Mouse (Mus musculus) stomach, embryonic 16.5 days (tissue): ENCODE results near the gene Zfp821. TPM values are rescaled to one million over a fixed set of nuclear protein-coding genes. Genes with fewer than 3 reads are reported as not detected.

Source experiments
- ATAC-seq: fragments of 200-750 bp; cut with Nextera tagmentation; 2 replicates; pipeline ENCODE4 v1.8.0; 2017; ENCODE audit warnings: moderate number of reproducible peaks, moderate TSS enrichment; ENCODE audit not compliant: insufficient read depth, low FRiP score
- H3K27ac ChIP-seq: fragments of 300-500 bp; sonication (generic); 2 replicates; pipeline ENCODE4 v1.5.1; 2014; ENCODE audit warnings: low read length
- H3K27me3 ChIP-seq: fragments of 300-500 bp; sonication (generic); 2 replicates; pipeline ENCODE4 v1.6.1; 2014; ENCODE audit warnings: low read length, control low read depth, mixed read lengths; ENCODE audit not compliant: control insufficient read depth, insufficient read depth
- H3K36me3 ChIP-seq: fragments of 300-500 bp; sonication (generic); 2 replicates; pipeline ENCODE4 v1.6.1; 2014; ENCODE audit warnings: low read length; ENCODE audit not compliant: control insufficient read depth, insufficient read depth
- H3K4me1 ChIP-seq: fragments of 300-500 bp; sonication (generic); 2 replicates; pipeline ENCODE4 v1.6.1; 2014; ENCODE audit warnings: low read length, control low read depth, mixed read lengths; ENCODE audit not compliant: control insufficient read depth, insufficient read depth
- H3K4me2 ChIP-seq: fragments of 300-500 bp; sonication (generic); 2 replicates; pipeline ENCODE4 v1.6.1; 2014; ENCODE audit warnings: low read depth, low read length, mixed read lengths
- H3K4me3 ChIP-seq: fragments of 300-500 bp; sonication (generic); replicated peaks from 2 replicates; pipeline ENCODE4 v1.5.1; 2014; ENCODE audit warnings: mild to moderate bottlenecking, low read length
- H3K9ac ChIP-seq: fragments of 300-500 bp; sonication (generic); 2 replicates; pipeline ENCODE4 v1.6.1; 2014; ENCODE audit warnings: low read length
- H3K9me3 ChIP-seq: fragments of 300-500 bp; sonication (generic); replicated peaks from 2 replicates; pipeline ENCODE4 v1.6.1; 2016; ENCODE audit warnings: low read length, control low read depth; ENCODE audit not compliant: control insufficient read depth
- WGBS: fragments of 180-500 bp; shearing (Covaris S2); extraction: QIAGEN DNeasy Blood & Tissue Kit; methylation state at CpG from one replicate; pipeline ENCODE4 v1.1.7; 2014; 5-methylcytosine and 5-hydroxymethylcytosine counted together
- polyA plus RNA-seq: library from polyadenylated mRNA; unstranded; fragments of >200 nt; fragmentation: Nextera tagmentation; extraction: Ambion mirVana; gene quantifications from 2 replicates; pipeline ENCODE4 v1.2.1, GENCODE M21; 2015

The Zfp821 gene
- polyA plus RNA-seq, 1 experiment from 2014 or later, result 16.6 TPM

- no peak for ATAC-seq
- Histone ChIP-seq H3K9ac (no peak overlapping the region), H3K9me3 (peaks cover 5% of the 10 kb centered on the region; the same call in 1 of the 2 replicates), H3K27ac (no peak overlapping the region), H3K4me2 (no peak overlapping the region), H3K27me3 (no peaks in the 10 kb centered on the region), H3K36me3 (no peaks in the 10 kb centered on the region), H3K4me1 (no peaks in the 10 kb centered on the region), H3K4me3 (no peak overlapping the region)
- WGBS, result 84% methylated on average over 7 of the region's 7 CpGs
These were observed 54.1 kb downstream of the Zfp821 start for GRCm38 (mm10) chr8:109759426-109759825.

GRCm38 (mm10) chr8:109760221-109760620 is 54.9 kb downstream of the Zfp821 start:
- Histone ChIP-seq H3K4me3 (no peak overlapping the region), H3K9ac (no peak overlapping the region), H3K4me2 (no peak overlapping the region), H3K27ac (no peak overlapping the region), H3K4me1 (no peaks in the 10 kb centered on the region), H3K9me3 (peaks cover 5% of the 10 kb centered on the region; the same call in 1 of the 2 replicates), H3K27me3 (no peaks in the 10 kb centered on the region), H3K36me3 (no peaks in the 10 kb centered on the region)
- WGBS, result 58% methylated on average over 1 of the region's 1 CpGs
- ATAC-seq, result no peak

- H3K27me3 ChIP-seq, result no peaks in the 10 kb centered on the region
- H3K9ac ChIP-seq, result no peak overlapping the region
- H3K9me3 ChIP-seq, result peaks cover 5% of the 10 kb centered on the region; the same call in 1 of the 2 replicates
- H3K36me3 ChIP-seq, result no peaks in the 10 kb centered on the region
- H3K4me2 ChIP-seq, result no peak overlapping the region
- ATAC-seq, result no peak
- no peak overlapping the region for H3K4me3 ChIP-seq
- no peaks in the 10 kb centered on the region for H3K4me1 ChIP-seq
- H3K27ac ChIP-seq, result no peak overlapping the region
- 81% methylated on average over 6 of the region's 6 CpGs for WGBS
These were observed 58.7 kb downstream of the Zfp821 start for GRCm38 (mm10) chr8:109764031-109764430.

- Histone ChIP-seq H3K9me3 (peaks cover 5% of the 10 kb centered on the region; the same call in 1 of the 2 replicates), H3K27me3 (no peaks in the 10 kb centered on the region), H3K9ac (no peak overlapping the region), H3K27ac (no peak overlapping the region), H3K4me2 (no peak overlapping the region), H3K36me3 (no peaks in the 10 kb centered on the region), H3K4me3 (no peak overlapping the region), H3K4me1 (no peaks in the 10 kb centered on the region)
- ATAC-seq, result no peak
- 65% methylated on average over 7 of the region's 7 CpGs for WGBS
These were observed 60.7 kb downstream of the Zfp821 start for GRCm38 (mm10) chr8:109766081-109766480.

- Histone ChIP-seq H3K9me3 (no peaks in the 10 kb centered on the region), H3K4me3 (no peak overlapping the region), H3K27me3 (no peaks in the 10 kb centered on the region), H3K27ac (no peak overlapping the region), H3K4me1 (no peaks in the 10 kb centered on the region), H3K36me3 (no peaks in the 10 kb centered on the region), H3K9ac (no peak overlapping the region), H3K4me2 (no peak overlapping the region)
- 34% methylated on average over 3 of the region's 3 CpGs for WGBS
- no peak for ATAC-seq
These were observed 67.8 kb downstream of the Zfp821 start for GRCm38 (mm10) chr8:109773154-109773553.

Other genes starting within 250 kb of the Zfp821 start
- not detected in 2 replicates for gene Pmfbp1, start 211.5 kb upstream of the Zfp821 start, polyA plus RNA-seq
- gene Dhx38, start 139.7 kb upstream of the Zfp821 start, polyA plus RNA-seq, result 20.5 and 21.8 TPM in 2 replicates
- gene Txnl4b, start 139.7 kb upstream of the Zfp821 start, polyA plus RNA-seq, result 21.6 TPM in 2 replicates
- 13.3 and 17.0 TPM in 2 replicates for gene Hp, start 126.4 kb upstream of the Zfp821 start, polyA plus RNA-seq
- 41.1 and 44.2 TPM in 2 replicates for gene Dhodh, start 96.9 kb upstream of the Zfp821 start, polyA plus RNA-seq
- 0.12 TPM in 1 of 2 replicates, not detected in the other for gene Pkd1l3, start 91.0 kb upstream of the Zfp821 start, polyA plus RNA-seq
- 140 and 152 TPM in 2 replicates for gene Ist1, start 12.3 kb upstream of the Zfp821 start, polyA plus RNA-seq
- gene Atxn1l, start 32.2 kb downstream of the Zfp821 start, polyA plus RNA-seq, result 7.5 and 7.7 TPM in 2 replicates
- 42.5 and 45.7 TPM in 2 replicates for gene Ap1g1, start 73.0 kb downstream of the Zfp821 start, polyA plus RNA-seq
- gene Phlpp2, start 163.0 kb downstream of the Zfp821 start, polyA plus RNA-seq, result 2.8 TPM in 2 replicates